Mouse (Mus musculus): ENCODE results near the gene Tmem108.

GRCm38 (mm10) chr9:103600834-103601233, 160.8 kb downstream of the Tmem108 start:
- TF ChIP-seq CTCF (conservative IDR thresholded peaks at IDR 0.05; ENCODE audit: low read length) (peak; percentile 36), NANOG (IDR thresholded peaks at IDR 0.05; ENCODE audit: borderline replicate concordance, low read length) (no peak), POU5F1 (IDR thresholded peaks at IDR 0.05; ENCODE audit: borderline replicate concordance, low read length) (no peak)
